Mouse (Mus musculus) midbrain, embryonic 12.5 days (tissue): Measurements from ENCODE around the gene Gstt3. TPM values are rescaled to one million over a fixed set of nuclear protein-coding genes. Genes with fewer than 3 reads are reported as not detected.

Experiments
- ATAC-seq: fragments of 200-750 bp; cut with Nextera tagmentation; 2 replicates; pipeline ENCODE4 v1.8.0; 2017; ENCODE audit warnings: low read depth, moderate TSS enrichment, moderate library complexity; ENCODE audit not compliant: low FRiP score
- H3K27ac ChIP-seq: fragments of 300-500 bp; sonication (generic); replicated peaks from 2 replicates; pipeline ENCODE4 v1.5.1; 2016; ENCODE audit warnings: mild to moderate bottlenecking
- H3K27me3 ChIP-seq: fragments of 300-500 bp; sonication (generic); 2 replicates; pipeline ENCODE4 v1.6.1; 2016; ENCODE audit warnings: mild to moderate bottlenecking
- H3K36me3 ChIP-seq: fragments of 300-500 bp; sonication (generic); 2 replicates; pipeline ENCODE4 v1.6.1; 2016
- H3K4me1 ChIP-seq: fragments of 300-500 bp; sonication (generic); 2 replicates; pipeline ENCODE4 v1.6.1; 2016
- H3K4me2 ChIP-seq: fragments of 300-500 bp; sonication (generic); replicated peaks from 2 replicates; pipeline ENCODE4 v1.6.1; 2016; ENCODE audit warnings: mild to moderate bottlenecking, moderate library complexity
- H3K4me3 ChIP-seq: fragments of 300-500 bp; sonication (generic); 2 replicates; pipeline ENCODE4 v1.5.1; 2016; ENCODE audit warnings: mild to moderate bottlenecking
- H3K9ac ChIP-seq: fragments of 300-500 bp; sonication (generic); replicated peaks from 2 replicates; pipeline ENCODE4 v1.6.1; 2016; ENCODE audit warnings: mild to moderate bottlenecking, moderate library complexity
- H3K9me3 ChIP-seq: fragments of 300-500 bp; sonication (generic); 2 replicates; pipeline ENCODE4 v1.6.1; 2016; ENCODE audit warnings: mild to moderate bottlenecking
- WGBS: fragments of 180-500 bp; shearing (Covaris S2); methylation state at CpG from one replicate; pipeline ENCODE4 v1.1.7; 2016; 5-methylcytosine and 5-hydroxymethylcytosine counted together
- polyA plus RNA-seq: library from polyadenylated mRNA; unstranded; fragments of >200 nt; fragmentation: Nextera tagmentation; extraction: Ambion mirVana; gene quantifications from 2 replicates; pipeline ENCODE4 v1.2.1, GENCODE M21; 2016

Gstt3 gene
- polyA plus RNA-seq, 1 experiment from 2014 or later: 2.4 TPM

DNA sequence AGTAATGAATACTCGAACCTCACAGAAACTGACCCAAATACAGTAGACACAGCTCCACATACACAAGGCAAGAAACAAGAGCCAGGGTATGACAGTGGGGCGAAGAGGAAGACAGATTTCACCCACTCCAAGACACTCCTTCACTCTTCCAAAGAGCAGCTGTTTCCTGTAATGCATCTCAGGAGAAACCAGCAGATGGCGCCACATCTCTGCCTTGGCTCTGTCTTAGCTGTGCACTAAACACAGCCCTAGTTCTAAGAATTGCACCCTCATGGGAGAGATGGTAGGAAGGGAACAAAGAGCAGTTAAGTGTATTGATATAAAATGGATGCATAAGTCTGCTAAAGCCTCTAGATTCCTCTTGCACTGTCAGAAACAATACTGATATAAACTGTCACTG is 37.2 kb downstream of the Gstt3 start:
- 47% methylated on average over 3 of the region's 3 CpGs for WGBS
- ATAC-seq: peak; percentile 75; the same call in 1 of the 2 replicates
- H3K27me3 ChIP-seq: no peaks in the 10 kb centered on the region
- no peaks in the 10 kb centered on the region for H3K4me1 ChIP-seq
- H3K27ac ChIP-seq: no peak overlapping the region
- no peak overlapping the region for H3K9ac ChIP-seq
- H3K4me3 ChIP-seq: no peak overlapping the region
- no peaks in the 10 kb centered on the region for H3K9me3 ChIP-seq
- no peak overlapping the region for H3K4me2 ChIP-seq
- H3K36me3 ChIP-seq: peaks cover 92% of the 10 kb centered on the region

DNA sequence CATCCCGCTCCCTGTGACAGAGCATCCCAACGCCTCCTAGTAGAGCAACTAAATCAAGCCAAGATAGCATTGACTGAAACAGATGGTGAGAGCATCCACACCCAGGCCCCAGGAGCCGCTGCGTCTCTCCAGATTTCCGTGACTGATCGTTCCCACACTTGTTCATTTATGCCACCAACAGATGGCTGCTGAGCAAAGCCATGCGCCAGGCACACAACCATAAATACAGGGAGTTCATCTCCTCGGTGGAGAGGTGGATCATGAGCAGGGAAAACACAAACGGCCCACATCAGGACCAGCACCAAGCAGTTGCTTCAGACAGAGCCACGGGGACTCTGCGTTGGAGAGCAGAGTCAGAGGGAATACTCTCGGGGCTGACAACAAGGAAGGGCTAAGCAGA is 37.8 kb downstream of the Gstt3 start:
- no peak overlapping the region for H3K9ac ChIP-seq
- H3K36me3 ChIP-seq: peaks cover 92% of the 10 kb centered on the region
- no peaks in the 10 kb centered on the region for H3K9me3 ChIP-seq
- 93% methylated on average over 12 of the region's 12 CpGs for WGBS
- H3K4me2 ChIP-seq: no peak overlapping the region
- H3K4me1 ChIP-seq: no peaks in the 10 kb centered on the region
- no peak overlapping the region for H3K27ac ChIP-seq
- H3K4me3 ChIP-seq: no peak overlapping the region
- H3K27me3 ChIP-seq: no peaks in the 10 kb centered on the region
- no peak for ATAC-seq

DNA sequence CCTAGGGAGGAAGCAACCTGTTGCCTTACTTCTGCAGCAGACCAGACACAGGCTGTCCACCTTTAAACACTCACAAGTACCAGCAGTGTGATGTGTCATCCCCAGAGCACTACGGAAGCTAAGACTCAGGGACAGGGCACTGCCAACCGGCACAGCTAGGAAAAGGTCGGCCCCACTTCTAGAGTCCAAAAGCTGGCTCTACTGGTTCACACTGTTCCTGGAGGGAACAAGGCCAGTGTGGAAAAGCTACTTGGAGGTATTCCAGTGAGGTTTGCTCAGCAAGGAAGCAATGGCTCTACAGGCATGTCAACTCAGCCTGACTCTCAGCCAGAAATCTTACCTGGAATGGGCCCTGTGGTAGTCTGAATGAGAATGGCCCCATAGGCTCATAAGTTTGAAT is 40.3 kb downstream of the Gstt3 start:
- Histone ChIP-seq H3K9me3 (no peaks in the 10 kb centered on the region), H3K4me3 (no peak overlapping the region), H3K9ac (no peak overlapping the region), H3K4me1 (no peaks in the 10 kb centered on the region), H3K4me2 (no peak overlapping the region), H3K27ac (no peak overlapping the region), H3K36me3 (peaks cover 87% of the 10 kb centered on the region), H3K27me3 (no peaks in the 10 kb centered on the region)
- WGBS: 96% methylated on average over 3 of the region's 3 CpGs
- ATAC-seq: no peak

DNA sequence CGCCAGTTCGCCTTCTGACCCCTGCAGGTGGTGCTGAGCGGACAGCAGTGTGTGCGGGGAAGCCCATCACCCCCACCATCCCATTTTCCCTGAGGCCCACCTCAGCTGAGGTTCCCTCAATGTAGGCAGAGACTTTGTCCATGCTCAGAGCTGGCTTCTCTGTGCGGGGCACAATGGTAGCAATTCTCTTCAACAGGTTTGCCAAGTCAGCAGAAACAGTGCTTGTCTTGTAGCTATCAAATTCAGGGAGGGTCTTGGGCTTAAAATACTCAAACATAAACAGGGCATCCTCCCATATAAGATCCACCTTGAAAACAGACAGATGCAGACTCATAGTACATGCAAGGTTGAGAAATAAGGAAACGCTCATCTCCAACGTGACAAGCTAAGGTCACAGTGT is 55.8 kb downstream of the Gstt3 start:
- H3K9me3 ChIP-seq: no peaks in the 10 kb centered on the region

More for the DNA sequence above, 55.8 kb downstream of the Gstt3 start:
- Histone ChIP-seq H3K4me3 (no peak overlapping the region), H3K36me3 (peaks cover 91% of the 10 kb centered on the region), H3K4me2 (no peak overlapping the region), H3K4me1 (no peaks in the 10 kb centered on the region), H3K9ac (no peak overlapping the region), H3K27ac (no peak overlapping the region), H3K27me3 (no peaks in the 10 kb centered on the region)
- ATAC-seq: no peak
- 89% methylated on average over 7 of the region's 7 CpGs for WGBS

Other genes with a start within 250 kb of the Gstt3 start
- 10.0 and 10.3 TPM in 2 replicates for gene Lrrc75b, start 221.1 kb downstream of the Gstt3 start, polyA plus RNA-seq
- gene Ggt1, start 219.8 kb downstream of the Gstt3 start, polyA plus RNA-seq: 1.0 and 1.2 TPM in 2 replicates
- 1.0 and 1.7 TPM in 2 replicates for gene Ggt5, start 192.1 kb downstream of the Gstt3 start, polyA plus RNA-seq
- 2.0 and 2.4 TPM in 2 replicates for gene Susd2, start 137.4 kb downstream of the Gstt3 start, polyA plus RNA-seq
- 46.3 and 49.2 TPM in 2 replicates for gene Cabin1, start 17.1 kb downstream of the Gstt3 start, polyA plus RNA-seq
- gene Ddt, start 8.0 kb downstream of the Gstt3 start, polyA plus RNA-seq: 82.1 and 83.0 TPM in 2 replicates
- not detected in 2 replicates for gene Gm20441, start 460 bp downstream of the Gstt3 start, polyA plus RNA-seq
- 5.3 and 7.0 TPM in 2 replicates for gene Gstt1, start 17.2 kb upstream of the Gstt3 start, polyA plus RNA-seq
- not detected in 2 replicates for gene Gstt4, start 41.1 kb upstream of the Gstt3 start, polyA plus RNA-seq
- gene Gstt2, start 56.0 kb upstream of the Gstt3 start, polyA plus RNA-seq: 7.7 and 7.9 TPM in 2 replicates
- gene Mif, start 78.8 kb upstream of the Gstt3 start, polyA plus RNA-seq: 1,213 and 1,289 TPM in 2 replicates
- gene Derl3, start 112.0 kb upstream of the Gstt3 start, polyA plus RNA-seq: 1.8 and 2.4 TPM in 2 replicates
- gene Smarcb1, start 140.2 kb upstream of the Gstt3 start, polyA plus RNA-seq: 294 and 315 TPM in 2 replicates
- gene Chchd10, start 151.7 kb upstream of the Gstt3 start, polyA plus RNA-seq: 5.7 and 7.4 TPM in 2 replicates
- gene Mmp11, start 155.1 kb upstream of the Gstt3 start, polyA plus RNA-seq: 32.2 and 44.0 TPM in 2 replicates
- 0.46 and 0.56 TPM in 2 replicates for gene Gm867, start 159.3 kb upstream of the Gstt3 start, polyA plus RNA-seq
- gene Vpreb3, start 161.6 kb upstream of the Gstt3 start, polyA plus RNA-seq: 0.71 TPM in 1 of 2 replicates, not detected in the other
- not detected in 2 replicates for gene Gm5134, start 173.1 kb upstream of the Gstt3 start, polyA plus RNA-seq